Mouse (Mus musculus): ENCODE measurements around the gene Lrrtm4. TPM values are rescaled to one million over a fixed set of nuclear protein-coding genes. Genes with fewer than 3 reads are reported as not detected.

Gene Lrrtm4
- total and polyA plus RNA-seq, 2 experiments from 2014 or later, result 18.5 to 34.3 TPM

GRCm38 (mm10) chr6:80286968-80287367, 268.3 kb downstream of the Lrrtm4 start:
- H3K27me3 ChIP-seq (ENCODE audit: insufficient read depth, low read length), result no peaks in the 10 kb centered on the region
- H3K36me3 ChIP-seq (ENCODE audit: insufficient read depth, low read length), result no peaks in the 10 kb centered on the region
- DNase-seq (ENCODE audit: low spot score), result no peak
- TF ChIP-seq CTCF (IDR thresholded peaks at IDR 0.05; ENCODE audit: low read depth), result peak; percentile 27
- 100% methylated on average over 1 of the region's 1 CpGs for WGBS
- no peak overlapping the region for H3K9ac ChIP-seq (replicated peaks; ENCODE audit: low read length)
- no peak overlapping the region for H3K4me2 ChIP-seq (ENCODE audit: low read depth, low read length)
- H3K4me3 ChIP-seq (ENCODE audit: low read length), result no peak overlapping the region
- H3K9me3 ChIP-seq (ENCODE audit: low read length), result no peaks in the 10 kb centered on the region
- no peaks in the 10 kb centered on the region for H3K4me1 ChIP-seq (ENCODE audit: insufficient read depth, low read length)
- no peak overlapping the region for H3K27ac ChIP-seq
- no peak for ATAC-seq

- H3K36me3 ChIP-seq (ENCODE audit: insufficient read depth, low read length), result no peaks in the 10 kb centered on the region
- H3K4me1 ChIP-seq (ENCODE audit: insufficient read depth, low read length), result no peaks in the 10 kb centered on the region
- no peak overlapping the region for H3K9ac ChIP-seq (replicated peaks; ENCODE audit: low read length)
- no peak overlapping the region for H3K4me3 ChIP-seq (ENCODE audit: low read length)
- no peaks in the 10 kb centered on the region for H3K27me3 ChIP-seq (ENCODE audit: insufficient read depth, low read length)
- H3K4me2 ChIP-seq (ENCODE audit: low read depth, low read length), result no peak overlapping the region
- no peak for DNase-seq (ENCODE audit: low spot score)
- H3K9me3 ChIP-seq (ENCODE audit: low read length), result no peaks in the 10 kb centered on the region
- no peak overlapping the region for H3K27ac ChIP-seq
- TF ChIP-seq CTCF (IDR thresholded peaks at IDR 0.05; ENCODE audit: low read depth), result no peak
- no peak for ATAC-seq
Measured at GRCm38 (mm10) chr6:80301871-80302270, 283.2 kb downstream of the Lrrtm4 start.

GRCm38 (mm10) chr6:80303568-80303967, 284.9 kb downstream of the Lrrtm4 start:
- Histone ChIP-seq H3K36me3 (ENCODE audit: insufficient read depth, low read length) (no peaks in the 10 kb centered on the region), H3K9ac (replicated peaks; ENCODE audit: low read length) (no peak overlapping the region), H3K4me1 (ENCODE audit: insufficient read depth, low read length) (no peaks in the 10 kb centered on the region), H3K9me3 (ENCODE audit: low read length) (no peaks in the 10 kb centered on the region), H3K4me3 (ENCODE audit: low read length) (no peak overlapping the region), H3K27ac (no peak overlapping the region), H3K27me3 (ENCODE audit: insufficient read depth, low read length) (no peaks in the 10 kb centered on the region), H3K4me2 (ENCODE audit: low read depth, low read length) (no peak overlapping the region)
- ATAC-seq (no peak), DNase-seq (ENCODE audit: low spot score) (no peak)
- TF ChIP-seq CTCF (IDR thresholded peaks at IDR 0.05; ENCODE audit: low read depth), result no peak
- WGBS, result 92% methylated on average over 1 of the region's 1 CpGs

GRCm38 (mm10) chr6:80328391-80328790, 309.7 kb downstream of the Lrrtm4 start:
- no peak for ATAC-seq
- Histone ChIP-seq H3K9ac (replicated peaks; ENCODE audit: low read length) (no peak overlapping the region), H3K4me3 (ENCODE audit: low read length) (no peak overlapping the region), H3K27me3 (ENCODE audit: insufficient read depth, low read length) (no peaks in the 10 kb centered on the region), H3K4me1 (ENCODE audit: insufficient read depth, low read length) (no peaks in the 10 kb centered on the region), H3K9me3 (ENCODE audit: low read length) (no peaks in the 10 kb centered on the region), H3K36me3 (ENCODE audit: insufficient read depth, low read length) (no peaks in the 10 kb centered on the region), H3K27ac (no peak overlapping the region), H3K4me2 (ENCODE audit: low read depth, low read length) (no peak overlapping the region)
- 86% methylated on average over 3 of the region's 3 CpGs for WGBS
- DNase-seq (ENCODE audit: low spot score), result no peak
- TF ChIP-seq CTCF (IDR thresholded peaks at IDR 0.05; ENCODE audit: low read depth), result no peak

GRCm38 (mm10) chr6:80331751-80332150, 313.1 kb downstream of the Lrrtm4 start:
- Histone ChIP-seq H3K4me1 (ENCODE audit: insufficient read depth, low read length) (no peaks in the 10 kb centered on the region), H3K9ac (replicated peaks; ENCODE audit: low read length) (no peak overlapping the region), H3K36me3 (ENCODE audit: insufficient read depth, low read length) (no peaks in the 10 kb centered on the region), H3K27me3 (ENCODE audit: insufficient read depth, low read length) (no peaks in the 10 kb centered on the region), H3K27ac (no peak overlapping the region), H3K4me3 (ENCODE audit: low read length) (no peak overlapping the region), H3K4me2 (ENCODE audit: low read depth, low read length) (no peak overlapping the region), H3K9me3 (ENCODE audit: low read length) (no peaks in the 10 kb centered on the region)
- TF ChIP-seq CTCF (IDR thresholded peaks at IDR 0.05; ENCODE audit: low read depth), result no peak
- DNase-seq (ENCODE audit: low spot score) (no peak), ATAC-seq (no peak)
- 86% methylated on average over 3 of the region's 3 CpGs for WGBS

- no peak overlapping the region for H3K4me2 ChIP-seq (ENCODE audit: low read depth, low read length)
- no peaks in the 10 kb centered on the region for H3K4me1 ChIP-seq (ENCODE audit: insufficient read depth, low read length)
- no peaks in the 10 kb centered on the region for H3K36me3 ChIP-seq (ENCODE audit: insufficient read depth, low read length)
- no peak for DNase-seq (ENCODE audit: low spot score)
- H3K9me3 ChIP-seq (ENCODE audit: low read length), result no peaks in the 10 kb centered on the region
- TF ChIP-seq CTCF (IDR thresholded peaks at IDR 0.05; ENCODE audit: low read depth), result no peak
- no peak overlapping the region for H3K27ac ChIP-seq
- ATAC-seq, result no peak
- H3K27me3 ChIP-seq (ENCODE audit: insufficient read depth, low read length), result no peaks in the 10 kb centered on the region
- no peak overlapping the region for H3K9ac ChIP-seq (replicated peaks; ENCODE audit: low read length)
- WGBS, result 58% methylated on average over 1 of the region's 1 CpGs
- H3K4me3 ChIP-seq (ENCODE audit: low read length), result no peak overlapping the region
Measured at GRCm38 (mm10) chr6:80352307-80352706, 333.6 kb downstream of the Lrrtm4 start.

GRCm38 (mm10) chr6:80357092-80357491, 338.4 kb downstream of the Lrrtm4 start:
- DNase-seq (ENCODE audit: low spot score) (no peak), ATAC-seq (no peak)
- H3K9ac ChIP-seq (replicated peaks; ENCODE audit: low read length), result no peak overlapping the region
- no peaks in the 10 kb centered on the region for H3K4me1 ChIP-seq (ENCODE audit: insufficient read depth, low read length)
- H3K27me3 ChIP-seq (ENCODE audit: insufficient read depth, low read length), result no peaks in the 10 kb centered on the region
- no peaks in the 10 kb centered on the region for H3K9me3 ChIP-seq (ENCODE audit: low read length)
- H3K4me2 ChIP-seq (ENCODE audit: low read depth, low read length), result no peak overlapping the region
- TF ChIP-seq CTCF (IDR thresholded peaks at IDR 0.05; ENCODE audit: low read depth), result no peak
- H3K27ac ChIP-seq, result no peak overlapping the region
- WGBS, result 94% methylated on average over 1 of the region's 1 CpGs
- no peak overlapping the region for H3K4me3 ChIP-seq (ENCODE audit: low read length)
- H3K36me3 ChIP-seq (ENCODE audit: insufficient read depth, low read length), result no peaks in the 10 kb centered on the region

Measured in hindbrain, postnatal 0 days (tissue).